Mouse (Mus musculus) small intestine, adult 2 months (tissue): Measurements from ENCODE around the gene Fn3krp.
A peak's percentile ranks its signal among the peaks of the same experiment; 100 is the strongest.

Source experiments
- CTCF ChIP-seq: fragments of 200-500 bp; IDR thresholded peaks from 2 replicates; pipeline ENCODE4 v1.5.1; 2012; ENCODE audit warnings: low read depth, mild to moderate bottlenecking, control low read depth, inconsistent platforms, low read length, moderate library complexity, mixed read lengths; ENCODE audit not compliant: insufficient replicate concordance, insufficient read length; ENCODE audit errors: extremely low read depth
- POLR2A ChIP-seq: fragments of 200-500 bp; IDR thresholded peaks from 2 replicates; pipeline ENCODE4 v1.6.1; 2012; ENCODE audit warnings: low read depth, mild to moderate bottlenecking, control low read depth, inconsistent platforms, low read length, moderate library complexity

DNA sequence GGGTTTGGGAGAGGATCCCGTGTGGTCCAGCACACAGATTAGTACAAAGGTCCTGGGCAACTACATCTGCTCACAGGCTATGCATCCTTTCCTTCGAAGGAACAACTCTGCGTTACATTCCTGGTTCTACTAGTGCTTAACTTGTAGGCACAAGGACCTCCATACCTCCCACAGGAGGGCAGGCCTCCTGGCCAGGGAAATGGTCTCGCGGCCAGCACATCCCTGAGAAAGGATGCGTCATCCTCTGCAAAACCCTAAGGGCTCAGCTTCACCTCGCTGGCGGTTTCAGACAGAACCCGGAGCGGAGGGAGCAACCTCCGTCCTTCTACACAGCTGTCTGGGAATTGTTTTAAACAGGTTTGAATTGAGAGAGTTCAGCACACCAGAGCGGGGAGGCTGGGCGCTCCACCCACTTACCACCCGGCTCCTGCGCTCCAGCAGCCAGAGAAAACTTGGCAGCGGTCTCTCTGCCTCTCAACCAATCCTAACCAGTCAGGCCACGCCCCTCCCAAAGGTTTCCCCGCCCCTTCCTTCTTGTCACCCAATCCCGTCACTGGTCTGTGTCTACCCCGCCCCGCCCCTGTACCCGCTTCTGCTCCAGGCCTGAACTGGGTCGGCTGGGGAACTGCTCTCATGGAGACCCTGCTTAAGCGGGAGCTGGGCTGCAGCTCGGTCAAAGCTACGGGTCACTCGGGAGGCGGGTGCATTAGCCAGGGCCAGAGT is at the start of gene Fn3krp:
- TF ChIP-seq POLR2A (peak; percentile 76), CTCF (0 out of 2 replicates have a peak, but pooled peaks have one; percentile 16)
